Mouse (Mus musculus) cerebellum, adult 11 months (tissue): Measurements from ENCODE around the gene Slc17a2.

ENCODE experiments used
- DNase-seq: peaks from one replicate; pipeline ENCODE4 v3.0.0; 2022

Gene Slc17a2

DNA sequence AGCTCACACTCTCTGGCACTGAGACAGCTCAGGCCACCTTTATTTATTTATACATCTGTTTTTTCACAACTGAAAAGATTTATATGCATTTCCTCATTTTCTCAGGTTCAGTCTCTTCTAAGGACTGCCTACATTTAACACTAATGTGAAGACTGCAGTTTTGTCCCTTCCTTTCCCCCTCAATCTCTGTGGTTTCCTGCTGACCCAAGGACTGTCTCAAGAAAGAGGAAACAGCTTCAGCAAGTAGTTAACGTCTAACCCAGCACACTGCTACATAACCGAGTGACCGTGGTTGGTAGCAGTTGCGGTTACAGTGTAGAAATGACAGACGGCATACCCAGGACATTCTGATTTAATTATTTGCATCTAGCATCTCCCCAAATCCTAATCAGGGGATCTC, 7.4 kb upstream of the Slc17a2 start:
- no peak for DNase-seq

DNA sequence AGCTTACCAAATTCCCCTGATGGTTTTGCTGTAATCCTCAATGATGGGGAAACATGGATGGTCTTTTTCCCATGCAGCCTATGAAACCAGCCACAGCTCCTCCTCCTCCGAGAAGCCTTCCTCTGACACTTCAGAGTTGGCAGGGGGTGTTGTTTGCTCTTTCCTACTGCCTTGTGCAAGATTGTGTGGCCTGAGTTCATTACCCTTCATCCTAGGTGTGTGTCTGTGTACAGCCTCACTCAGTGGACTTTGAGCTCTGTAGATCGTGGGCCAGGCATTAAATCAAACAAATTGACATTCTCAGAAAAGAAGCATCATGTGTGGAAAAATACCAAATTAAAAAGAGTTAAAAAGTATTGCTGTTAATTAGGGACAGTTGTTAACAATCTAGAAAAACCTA, 2.3 kb upstream of the Slc17a2 start:
- no peak for DNase-seq

DNA sequence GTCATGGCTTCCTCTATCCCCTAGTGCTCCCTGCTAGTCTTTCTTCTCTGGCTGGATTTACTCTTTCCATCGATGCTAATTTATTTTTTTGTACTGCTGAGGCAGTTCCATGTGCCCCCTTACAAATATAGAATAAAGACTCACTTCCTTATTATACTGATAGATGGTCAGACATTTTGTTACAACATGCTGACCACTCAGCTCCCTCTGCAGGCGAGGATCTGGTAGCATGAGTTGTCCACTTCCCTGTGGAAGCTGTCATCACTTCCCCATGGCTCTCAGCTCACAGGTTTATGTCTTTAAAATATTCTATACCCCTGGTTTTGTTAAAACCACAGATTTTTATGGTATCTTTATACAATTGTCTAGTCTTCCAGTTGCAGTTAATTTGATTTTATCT, 9.4 kb downstream of the Slc17a2 start:
- no peak for DNase-seq

DNA sequence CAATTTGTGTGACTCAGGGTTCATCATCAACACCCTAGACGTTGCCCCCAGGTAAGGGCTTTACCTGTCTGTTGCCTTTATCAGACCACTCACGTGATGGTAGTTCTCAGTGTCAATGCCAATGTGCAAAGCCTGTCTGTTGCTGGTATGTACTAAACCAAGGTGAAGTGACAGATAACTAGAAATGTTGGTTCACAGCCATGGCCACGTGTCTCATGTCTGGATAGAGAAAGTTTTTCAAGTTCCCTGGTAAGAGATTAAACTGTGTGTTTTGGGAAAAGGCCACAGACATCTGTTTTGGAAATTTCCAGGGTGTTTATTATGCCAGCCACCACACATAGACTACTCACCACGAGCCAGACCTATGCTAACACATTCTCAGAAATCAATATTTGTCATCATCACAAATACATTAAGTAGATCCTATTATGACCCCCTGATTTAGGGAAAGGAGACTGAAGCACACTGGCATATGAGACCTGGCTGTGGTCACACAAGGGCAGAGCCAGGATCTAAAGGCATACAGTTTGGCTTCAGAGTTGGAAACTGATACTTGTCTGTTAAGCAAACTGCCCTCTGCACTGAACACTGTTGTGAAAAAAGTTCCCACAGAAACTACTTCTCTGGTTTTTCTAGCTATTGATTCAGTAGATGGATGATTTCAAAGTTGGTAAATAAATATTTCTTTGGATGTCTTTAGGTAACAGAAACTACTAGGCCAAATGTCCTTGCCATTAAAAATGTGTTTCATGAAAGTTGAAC, 13.6 kb downstream of the Slc17a2 start:
- no peak for DNase-seq

DNA sequence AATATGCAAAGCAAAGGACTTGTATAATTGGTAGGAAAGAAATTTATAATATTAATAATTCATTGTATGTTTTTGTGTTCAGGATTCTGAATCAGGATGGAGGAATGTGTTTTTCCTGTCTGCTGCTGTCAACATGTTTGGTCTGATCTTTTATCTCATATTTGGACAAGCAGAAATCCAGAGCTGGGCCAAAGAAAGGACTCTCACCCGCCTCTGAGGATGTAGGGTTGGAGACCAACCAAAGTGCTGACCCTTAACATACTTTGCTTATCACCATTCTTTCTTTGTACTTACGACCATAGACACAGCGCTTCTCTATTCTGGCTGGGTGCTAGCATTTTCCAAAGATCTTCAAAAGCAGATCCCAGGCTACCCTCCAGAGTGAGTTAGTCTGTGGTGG, 15.4 kb downstream of the Slc17a2 start:
- no peak for DNase-seq

DNA sequence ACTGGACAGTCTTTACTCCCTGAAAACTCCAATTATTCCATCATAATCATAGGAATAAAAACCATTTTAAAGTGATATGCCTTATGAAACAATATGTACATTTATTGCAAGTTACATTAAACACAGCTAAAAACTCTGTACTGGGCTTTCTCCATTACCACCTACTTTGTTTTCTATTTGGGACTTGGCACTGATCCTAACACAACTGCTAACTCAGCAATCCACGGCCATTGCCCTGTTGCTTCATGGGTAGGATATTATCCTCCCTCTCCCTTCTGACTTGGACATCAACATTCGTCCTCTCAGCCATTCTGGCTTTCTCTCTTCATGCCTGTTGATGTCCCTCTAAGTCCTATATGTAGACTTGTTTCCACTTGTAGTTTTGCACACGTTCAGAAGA, 19.8 kb downstream of the Slc17a2 start:
- DNase-seq = no peak

DNA sequence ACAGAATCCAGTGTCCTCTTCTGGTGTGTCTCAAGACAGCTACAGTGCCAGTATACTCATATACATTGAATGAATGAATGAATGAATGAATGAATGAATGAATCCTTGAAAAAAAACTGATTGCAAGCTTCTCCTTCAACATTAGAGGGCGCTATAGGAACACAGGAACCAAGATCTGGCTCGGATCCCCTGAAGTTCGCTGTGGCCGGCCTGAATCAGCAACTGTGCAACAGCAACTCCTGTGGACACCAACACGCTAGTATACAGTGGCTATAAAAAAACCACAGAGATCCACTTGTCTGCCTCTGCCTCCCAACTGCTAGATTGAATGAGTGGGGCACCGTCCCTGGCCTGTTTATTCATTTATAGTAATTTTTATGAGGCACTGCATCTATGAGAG, 26.3 kb downstream of the Slc17a2 start:
- no peak for DNase-seq

DNA sequence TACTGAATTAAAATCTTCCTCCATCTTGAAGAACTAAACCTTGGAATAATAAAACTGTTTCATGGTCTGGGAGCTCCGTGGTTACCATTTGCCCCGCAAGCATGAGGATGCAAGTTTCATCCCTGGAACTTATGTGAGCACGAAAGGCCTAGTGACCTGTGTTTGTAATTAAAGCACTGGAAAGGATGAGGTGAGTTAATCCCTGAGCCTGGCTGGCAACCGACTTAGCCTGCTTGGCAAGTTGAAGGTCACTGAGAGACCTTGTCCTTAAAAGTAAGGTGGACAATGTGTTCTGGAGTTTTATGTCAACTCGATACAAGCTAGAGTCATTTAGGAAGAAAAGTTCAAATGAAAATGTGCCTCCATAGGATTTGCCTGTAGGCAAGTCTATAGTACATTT, 28.0 kb downstream of the Slc17a2 start:
- no peak for DNase-seq

DNA sequence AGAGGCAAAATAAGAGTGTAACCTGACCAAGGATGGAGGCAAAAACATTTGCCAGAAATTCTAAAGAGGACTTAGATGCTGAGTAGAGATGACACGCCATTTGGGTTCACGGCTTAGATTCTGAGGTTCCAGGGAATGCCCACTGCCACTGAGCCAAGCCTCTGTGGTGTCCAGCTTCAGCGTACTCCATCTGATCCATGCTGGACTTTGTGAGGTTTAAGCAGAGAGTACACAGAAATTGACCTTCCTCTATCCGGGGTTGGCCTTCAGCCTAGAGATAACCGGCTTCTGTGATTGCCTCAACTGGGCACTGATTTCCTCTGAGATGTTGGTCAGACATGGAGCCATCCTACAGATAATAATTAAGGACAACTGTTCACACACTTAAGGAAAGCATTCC, 29.8 kb downstream of the Slc17a2 start:
- no peak for DNase-seq

DNA sequence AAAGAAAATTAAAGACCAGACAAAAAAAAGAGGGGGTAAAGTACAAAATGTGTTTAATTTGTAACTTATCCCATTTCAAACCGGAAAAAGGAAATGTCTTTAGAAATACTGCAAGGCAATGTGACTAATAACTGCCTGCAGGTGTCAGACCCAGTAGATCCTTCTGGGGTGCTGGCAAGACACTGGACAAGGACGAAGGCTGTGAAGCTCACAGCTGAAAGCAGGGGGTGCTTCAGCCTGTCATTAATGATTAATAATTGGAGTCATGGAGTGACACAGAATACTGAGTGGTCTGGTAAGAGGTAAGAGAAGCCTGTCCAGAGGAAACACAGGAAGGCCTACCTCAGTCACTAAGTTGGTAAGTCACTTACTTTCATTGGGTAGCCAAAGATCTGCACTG, 32.5 kb downstream of the Slc17a2 start, which contains the start of gene Slc17a3:
TSS of gene Slc17a3 (plus strand) at position 127 of the 400 bp plus-strand sequence.
- no peak for DNase-seq

DNA sequence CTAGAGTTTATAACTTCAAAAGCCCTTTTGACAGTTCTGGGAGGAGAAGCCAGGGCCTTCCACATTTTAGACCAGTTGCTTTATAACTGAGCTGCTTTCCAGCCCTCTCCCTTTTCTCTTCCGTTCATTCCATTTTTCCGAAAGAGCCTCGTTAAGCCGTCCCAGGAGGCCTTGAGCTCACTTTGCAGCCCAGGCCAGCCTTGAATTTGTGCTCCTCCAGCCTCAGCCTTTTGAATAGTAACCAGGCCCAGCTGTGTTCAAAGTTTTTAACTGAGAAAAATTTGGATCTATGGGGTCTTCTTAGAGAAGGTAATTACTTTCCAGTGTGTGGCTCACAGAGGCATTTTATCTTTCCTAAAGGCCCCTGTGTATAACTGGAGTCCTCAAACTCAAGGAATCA, 39.1 kb downstream of the Slc17a2 start:
- no peak for DNase-seq

DNA sequence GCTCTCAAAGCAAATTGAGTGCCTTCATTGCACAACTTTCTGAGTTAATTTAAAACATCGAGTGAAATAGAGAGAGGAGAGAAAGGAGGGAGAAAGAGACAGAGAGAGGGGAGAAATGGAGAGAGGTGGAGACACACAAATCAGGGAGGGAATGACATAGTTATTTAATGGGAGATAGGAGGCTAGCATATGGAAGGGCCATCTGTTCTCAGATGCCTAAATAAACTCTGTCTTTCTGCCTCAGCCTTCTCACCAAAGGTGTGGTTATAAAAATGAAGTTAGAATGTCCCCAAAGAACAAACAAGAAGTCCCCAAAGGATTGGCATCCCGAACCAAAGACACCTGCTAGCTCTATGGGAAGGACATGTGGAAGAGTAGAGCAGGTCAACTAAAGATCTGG, 42.5 kb downstream of the Slc17a2 start:
- DNase-seq = no peak

DNA sequence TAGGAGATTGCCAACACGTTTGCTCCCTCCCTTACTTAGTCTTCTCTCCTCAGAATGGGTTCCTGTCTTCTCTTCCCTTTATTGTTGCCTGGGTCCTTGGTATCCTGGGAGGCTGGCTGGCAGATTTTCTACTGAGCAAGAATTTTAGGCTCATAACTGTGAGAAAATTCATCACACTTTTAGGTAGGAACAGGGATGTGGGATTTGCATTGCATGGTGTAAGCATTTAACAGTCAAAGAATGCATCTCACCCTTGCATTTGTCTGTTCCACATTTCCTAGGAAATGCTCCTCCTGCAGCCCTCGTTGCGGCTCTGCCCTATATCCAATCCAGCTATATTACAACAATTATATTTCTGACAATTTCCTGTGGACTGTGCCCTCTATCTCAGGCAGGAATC, 49.6 kb downstream of the Slc17a2 start:
- no peak for DNase-seq

DNA sequence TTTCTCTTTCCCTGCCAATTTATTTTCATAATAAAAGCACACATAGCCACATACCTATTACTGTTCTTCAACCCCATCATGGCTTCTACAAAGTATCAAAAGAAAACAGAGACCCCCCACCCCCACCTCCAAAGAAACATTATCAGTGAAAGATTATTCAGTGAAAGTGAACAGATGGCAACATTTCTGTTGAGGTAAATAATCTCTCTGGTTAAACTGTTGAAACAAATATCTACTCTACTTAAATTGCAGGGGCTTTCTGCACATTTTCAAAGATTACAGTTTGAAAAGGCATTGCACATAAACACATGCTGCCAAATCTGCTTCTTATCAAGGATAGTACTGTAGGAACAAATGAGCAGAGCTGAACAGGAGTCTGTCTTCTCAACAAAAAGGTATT, 55.0 kb downstream of the Slc17a2 start:
- no peak for DNase-seq

DNA sequence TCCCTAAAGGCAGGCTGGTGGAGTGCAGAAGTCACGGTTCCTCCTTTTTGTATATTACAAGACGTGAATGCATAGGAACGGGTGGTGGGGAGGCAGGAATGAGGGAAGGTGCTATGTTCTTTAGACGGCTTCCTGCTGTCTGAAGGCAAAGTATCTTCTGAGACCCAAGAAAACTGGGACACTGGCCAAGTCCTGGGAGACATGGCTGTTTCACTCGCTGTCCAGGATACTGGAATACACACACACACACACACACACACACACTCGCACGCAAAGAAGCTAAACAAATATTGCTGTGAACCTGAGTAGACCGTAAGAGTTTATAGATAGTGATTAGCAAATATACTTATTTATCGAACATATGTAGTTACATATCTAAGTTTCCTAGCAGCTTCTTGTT, 57.9 kb downstream of the Slc17a2 start:
- no peak for DNase-seq

DNA sequence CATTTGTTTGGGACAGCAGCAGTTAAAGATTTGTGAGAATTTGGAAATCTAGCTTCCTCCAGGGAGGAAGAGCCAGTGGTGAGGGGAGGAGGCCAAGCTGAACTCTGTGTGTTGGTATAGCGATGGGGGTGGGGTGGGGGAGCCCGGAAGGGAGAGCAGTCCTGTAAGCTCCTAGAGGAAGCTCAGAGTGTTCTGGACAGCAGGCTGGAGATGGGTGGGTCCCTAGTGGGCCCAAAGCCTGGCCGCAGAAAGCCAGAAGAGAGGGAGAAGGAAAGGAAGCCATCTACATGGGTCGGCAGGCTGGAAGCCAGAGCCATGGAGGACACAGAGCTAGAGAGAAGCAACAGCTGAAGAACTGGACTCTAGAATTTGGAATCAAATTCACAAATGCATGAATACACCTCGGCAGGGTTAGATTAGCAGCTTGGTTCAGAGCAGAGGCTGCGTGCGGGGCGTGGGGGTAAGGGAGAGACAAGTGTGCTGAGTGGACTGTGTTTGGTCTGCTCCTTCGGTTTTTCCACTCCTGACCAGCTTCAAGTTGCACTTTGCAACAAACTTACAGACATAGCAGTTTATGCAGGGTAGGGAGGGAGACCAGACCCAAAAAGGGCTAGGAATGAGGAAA, 59.4 kb downstream of the Slc17a2 start:
- DNase-seq = no peak

DNA sequence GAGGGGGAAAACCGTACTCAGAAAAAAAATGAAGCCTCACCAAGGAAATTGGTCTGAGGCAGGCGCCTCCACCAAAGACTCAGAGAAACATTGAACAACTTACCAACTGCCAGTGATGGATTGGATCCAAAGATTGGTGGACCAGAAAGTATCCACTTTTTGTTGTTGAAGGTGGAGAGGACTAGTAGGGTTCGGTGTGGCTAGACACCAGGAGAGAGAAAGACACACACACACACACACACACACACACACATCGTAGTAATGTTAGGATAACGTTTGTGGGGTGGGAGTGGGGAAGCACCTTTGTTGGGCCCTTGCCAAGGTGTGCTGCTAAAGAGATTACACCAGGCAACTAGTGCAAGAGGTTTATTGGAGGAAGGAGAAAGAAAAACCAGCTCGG, 60.2 kb downstream of the Slc17a2 start:
- DNase-seq = no peak

DNA sequence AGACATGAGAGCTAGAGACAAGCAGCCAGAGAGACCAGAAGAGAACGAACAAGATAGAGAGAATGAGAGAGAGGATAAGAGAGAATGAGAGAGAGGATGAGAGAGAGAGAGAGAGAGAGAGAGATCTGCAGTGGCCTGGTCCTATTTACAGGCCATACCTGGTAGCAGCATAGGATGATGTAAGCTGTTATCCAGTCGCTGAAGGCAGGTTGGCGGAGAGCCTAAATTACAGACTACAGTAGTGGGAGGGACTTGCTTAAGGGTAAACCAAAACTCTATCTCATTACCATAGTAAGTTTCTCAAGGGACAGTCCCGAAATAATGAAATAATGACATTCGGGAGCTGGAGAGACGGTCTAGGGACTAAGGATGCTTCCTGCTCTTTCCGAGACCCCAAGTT, 60.6 kb downstream of the Slc17a2 start, which contains the start of gene Slc17a1:
TSS of gene Slc17a1 (plus strand) at position 346 of the 400 bp plus-strand sequence.
- DNase-seq = no peak

DNA sequence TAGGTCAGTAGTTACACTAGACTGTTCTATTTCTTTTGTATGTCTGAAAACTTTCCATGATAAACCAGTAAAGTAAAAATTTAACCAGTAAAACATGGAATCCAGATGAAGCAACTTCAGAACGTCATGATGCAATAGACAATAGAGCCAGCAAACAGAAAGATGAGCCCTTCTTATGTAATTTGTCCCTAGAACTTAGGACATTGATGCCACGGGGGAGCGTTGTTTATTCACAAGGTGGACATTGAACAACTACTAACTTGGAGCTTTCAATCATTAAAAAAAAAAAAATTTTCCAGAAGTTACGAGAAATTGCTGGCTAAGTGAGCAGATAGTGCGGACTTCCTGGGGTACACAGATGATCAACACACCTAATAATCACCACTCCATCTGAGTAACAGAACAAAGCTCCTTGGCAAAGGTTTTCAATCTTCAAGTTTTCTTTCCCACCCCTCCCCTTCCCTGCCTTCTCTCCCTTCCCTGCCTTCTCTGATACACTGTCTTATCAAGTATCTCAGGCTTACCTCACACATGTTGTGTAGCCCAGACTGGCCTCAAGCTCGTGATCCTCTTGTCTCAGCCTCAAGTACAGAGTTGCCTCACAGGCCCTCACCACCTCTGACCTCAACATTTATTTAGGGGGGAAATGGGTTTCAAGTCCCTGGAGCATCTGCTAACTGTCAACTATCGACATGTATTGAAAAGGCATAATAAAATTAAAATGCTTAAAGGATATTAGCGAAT, 62.2 kb downstream of the Slc17a2 start:
- DNase-seq = no peak

DNA sequence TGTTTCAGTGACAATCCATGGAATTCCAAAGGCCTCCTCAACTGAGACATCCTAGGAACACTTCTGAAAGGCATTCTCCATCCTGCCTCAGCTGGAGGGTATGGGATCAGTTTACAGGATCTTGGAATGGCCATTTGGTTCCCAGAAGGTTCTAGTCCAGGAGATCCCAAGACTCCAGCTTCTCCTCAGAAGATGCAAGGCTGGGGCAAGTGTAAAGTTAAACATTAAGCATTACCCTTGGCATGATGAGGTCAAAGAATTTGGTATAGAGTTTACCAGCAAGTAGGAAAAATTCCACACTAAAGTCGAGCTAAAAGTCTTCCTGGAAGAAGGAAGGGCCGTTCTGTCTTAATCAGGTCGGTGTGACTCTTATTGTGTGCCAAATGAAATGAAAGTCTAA, 63.2 kb downstream of the Slc17a2 start:
- DNase-seq = no peak

DNA sequence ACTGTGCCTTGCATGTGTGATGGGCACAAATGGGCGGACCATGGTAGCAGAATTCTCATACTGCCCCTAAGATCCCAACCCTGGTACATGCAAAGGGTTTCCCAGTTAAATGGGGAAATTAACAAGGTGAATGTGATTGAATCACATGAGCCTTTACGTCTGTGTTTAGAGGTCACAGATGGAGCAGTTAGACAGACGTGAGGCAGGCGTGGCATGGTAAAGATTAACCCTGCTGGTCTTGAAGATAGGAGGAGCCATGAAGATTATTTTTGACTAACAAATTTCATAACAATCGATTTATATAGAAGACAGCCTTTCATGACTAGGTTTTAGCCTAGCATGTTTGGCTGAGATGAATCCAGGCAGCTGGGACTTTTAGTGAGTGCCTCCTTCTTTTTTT, 66.3 kb downstream of the Slc17a2 start:
- DNase-seq = no peak
